Mouse (Mus musculus) heart, embryonic 11.5 days (tissue): ENCODE measurements around the gene Rbl2. TPM values are rescaled to one million over a fixed set of nuclear protein-coding genes. Genes with fewer than 3 reads are reported as not detected.

Experiments used
- ATAC-seq: fragments of 200-750 bp; cut with Nextera tagmentation; replicated peaks from 2 replicates; pipeline ENCODE4 v1.8.0; 2017; ENCODE audit warnings: moderate library complexity; ENCODE audit not compliant: insufficient number of reproducible peaks, low FRiP score, low TSS enrichment
- H3K27ac ChIP-seq: fragments of 300-500 bp; sonication (generic); 2 replicates; pipeline ENCODE4 v1.5.1; 2014; ENCODE audit warnings: mild to moderate bottlenecking, low read depth, low read length
- H3K27me3 ChIP-seq: fragments of 300-500 bp; sonication (generic); 2 replicates; pipeline ENCODE4 v1.6.1; 2014; ENCODE audit warnings: mild to moderate bottlenecking, low read length, mixed read lengths; ENCODE audit not compliant: control insufficient read depth, insufficient read depth
- H3K36me3 ChIP-seq: fragments of 300-500 bp; sonication (generic); 2 replicates; pipeline ENCODE4 v1.6.1; 2014; ENCODE audit warnings: mild to moderate bottlenecking, low read length, moderate library complexity, mixed read lengths; ENCODE audit not compliant: control insufficient read depth, insufficient read depth
- H3K4me1 ChIP-seq: fragments of 300-500 bp; sonication (generic); 2 replicates; pipeline ENCODE4 v1.6.1; 2014; ENCODE audit warnings: low read length; ENCODE audit not compliant: control insufficient read depth, insufficient read depth
- H3K4me2 ChIP-seq: fragments of 300-500 bp; sonication (generic); 2 replicates; pipeline ENCODE4 v1.6.1; 2014; ENCODE audit warnings: mild to moderate bottlenecking, moderate library complexity
- H3K4me3 ChIP-seq: fragments of 300-500 bp; sonication (generic); 2 replicates; pipeline ENCODE4 v1.5.1; 2014; ENCODE audit warnings: low read depth, low read length
- H3K9ac ChIP-seq: fragments of 300-500 bp; sonication (generic); 2 replicates; pipeline ENCODE4 v1.6.1; 2014; ENCODE audit warnings: mild to moderate bottlenecking, low read depth, low read length, moderate library complexity
- H3K9me3 ChIP-seq: fragments of 300-500 bp; sonication (generic); replicated peaks from 2 replicates; pipeline ENCODE4 v1.6.1; 2016; ENCODE audit warnings: low read length; ENCODE audit not compliant: control insufficient read depth
- WGBS: fragments of 180-500 bp; shearing (Covaris S2); extraction: QIAGEN DNeasy Blood & Tissue Kit; methylation state at CpG from one replicate; pipeline ENCODE4 v1.1.7; 2014; ENCODE audit not compliant: insufficient replicate concordance; 5-methylcytosine and 5-hydroxymethylcytosine counted together
- polyA plus RNA-seq: library from polyadenylated mRNA; unstranded; fragments of >200 nt; fragmentation: Nextera tagmentation; extraction: Ambion mirVana; gene quantifications from 2 replicates; pipeline ENCODE4 v1.2.1, GENCODE M21; 2014

Rbl2 gene
- polyA plus RNA-seq, 1 experiment from 2014 or later = 14.7 TPM

DNA sequence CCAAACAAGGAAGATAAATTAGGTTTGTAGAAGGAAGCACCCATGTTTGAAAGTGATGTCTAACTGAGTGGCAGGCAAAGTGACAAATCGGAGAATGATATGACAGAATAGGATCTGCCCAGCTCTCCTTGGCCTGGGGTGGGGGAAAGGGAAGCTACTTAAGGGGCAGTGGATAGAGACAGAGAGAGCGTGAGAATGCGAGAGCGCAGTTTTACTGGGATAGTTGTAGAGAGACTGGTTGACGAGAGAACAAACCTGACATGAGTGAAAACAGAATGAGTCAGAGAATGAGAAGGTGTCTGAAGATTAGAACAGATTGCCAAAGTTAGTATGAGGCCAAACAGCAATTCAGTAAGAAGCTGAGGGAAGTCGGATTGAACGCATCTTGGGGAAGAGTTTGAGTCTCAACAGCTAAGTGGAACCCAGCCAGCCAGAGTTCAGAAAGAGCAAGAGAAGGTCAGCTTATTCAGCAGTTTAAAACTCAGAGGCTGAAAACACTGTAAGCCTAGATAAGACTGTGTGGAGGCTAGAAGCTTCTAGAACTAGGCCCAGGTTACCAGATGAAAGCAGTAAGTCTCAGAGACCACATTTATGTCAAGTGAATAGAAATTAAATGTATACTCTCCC, 9.9 kb upstream of the Rbl2 start:
- no peak for ATAC-seq
- Histone ChIP-seq H3K27ac (no peak overlapping the region), H3K4me1 (peaks cover 3% of the 10 kb centered on the region; the same call in 1 of the 2 replicates), H3K27me3 (no peaks in the 10 kb centered on the region), H3K4me3 (no peak overlapping the region), H3K9me3 (no peaks in the 10 kb centered on the region), H3K4me2 (no peak overlapping the region), H3K36me3 (no peaks in the 10 kb centered on the region), H3K9ac (no peak overlapping the region)
- WGBS = 70% methylated on average over 7 of the region's 7 CpGs

DNA sequence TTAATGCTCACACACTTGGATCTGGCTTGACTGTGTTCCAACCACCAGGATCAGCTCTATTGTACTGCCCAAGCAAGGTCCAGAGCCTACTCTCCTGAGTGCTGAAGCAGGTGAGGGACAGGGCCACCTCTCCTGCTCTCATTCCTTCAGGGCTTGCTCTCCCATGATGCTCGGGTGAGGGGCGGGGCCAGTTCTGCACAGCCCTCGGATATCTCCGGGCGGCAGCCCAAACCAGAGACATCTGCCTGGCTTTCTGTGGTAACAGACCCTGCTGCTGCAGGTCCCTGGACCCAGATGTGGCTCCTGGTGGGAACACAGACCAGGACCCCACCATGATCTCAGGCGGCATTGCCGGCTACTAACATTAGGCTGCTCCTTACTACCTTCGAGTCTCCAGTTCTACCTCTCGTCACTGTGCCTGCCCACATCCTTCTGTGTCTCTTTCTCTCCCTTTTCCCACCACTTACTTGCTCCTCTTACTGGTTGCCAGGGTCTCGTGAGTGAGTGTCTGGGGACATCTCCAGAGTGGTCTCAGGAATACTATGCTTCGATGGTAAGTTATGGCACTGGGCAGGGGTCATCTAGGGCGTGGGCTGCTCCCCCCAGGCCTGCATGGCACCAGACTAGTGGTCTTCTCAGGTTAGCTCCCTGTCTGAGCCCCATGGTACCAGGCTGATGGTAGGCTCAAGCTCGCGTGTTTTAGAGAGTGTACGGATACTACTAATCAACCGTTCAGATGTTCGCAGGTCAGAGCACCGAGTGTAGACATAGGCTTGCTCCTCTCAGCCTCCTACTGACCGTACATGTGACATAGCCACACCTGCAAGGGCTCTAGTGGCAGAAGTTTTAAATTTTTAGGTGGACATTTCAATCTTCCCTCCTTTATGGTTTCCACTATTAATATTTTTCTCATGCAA, 9.0 kb upstream of the Rbl2 start:
- H3K36me3 ChIP-seq = no peaks in the 10 kb centered on the region
- no peak overlapping the region for H3K4me3 ChIP-seq
- no peak overlapping the region for H3K9ac ChIP-seq
- 70% methylated on average over 19 of the region's 19 CpGs for WGBS
- H3K9me3 ChIP-seq = no peaks in the 10 kb centered on the region
- H3K4me1 ChIP-seq = peaks cover 3% of the 10 kb centered on the region; the same call in 1 of the 2 replicates
- H3K27me3 ChIP-seq = no peaks in the 10 kb centered on the region
- ATAC-seq = peak; percentile 57; the same call in 1 of the 2 replicates
- no peak overlapping the region for H3K27ac ChIP-seq
- peak overlapping the region; percentile 40 for H3K4me2 ChIP-seq

DNA sequence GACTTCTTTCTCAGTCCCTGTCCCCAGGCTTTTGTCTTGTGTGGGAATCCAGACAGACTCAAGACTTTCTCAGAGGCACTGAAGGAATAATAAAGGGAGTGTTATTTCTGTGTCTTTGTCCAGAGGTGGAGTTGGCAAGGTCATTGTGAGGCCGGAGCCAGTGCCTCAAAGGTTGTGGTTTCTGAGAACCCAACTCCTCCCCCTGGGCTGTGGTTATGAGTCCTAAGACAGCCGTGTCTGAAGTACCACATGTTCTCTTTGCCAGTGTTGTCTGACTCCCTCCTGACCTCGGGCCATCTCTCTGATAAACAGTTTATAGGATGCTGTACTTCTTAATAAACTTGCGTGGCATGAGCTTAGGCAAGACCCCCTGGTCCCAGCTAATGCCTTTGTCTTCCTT, 4.7 kb upstream of the Rbl2 start:
- no peaks in the 10 kb centered on the region for H3K9me3 ChIP-seq
- no peaks in the 10 kb centered on the region for H3K36me3 ChIP-seq
- no peak overlapping the region for H3K4me3 ChIP-seq
- WGBS = 77% methylated on average over 4 of the region's 4 CpGs
- no peak overlapping the region for H3K27ac ChIP-seq
- no peaks in the 10 kb centered on the region for H3K27me3 ChIP-seq
- ATAC-seq = no peak
- peaks cover 3% of the 10 kb centered on the region; the same call in 1 of the 2 replicates for H3K4me1 ChIP-seq
- H3K4me2 ChIP-seq = no peak overlapping the region
- H3K9ac ChIP-seq = no peak overlapping the region

DNA sequence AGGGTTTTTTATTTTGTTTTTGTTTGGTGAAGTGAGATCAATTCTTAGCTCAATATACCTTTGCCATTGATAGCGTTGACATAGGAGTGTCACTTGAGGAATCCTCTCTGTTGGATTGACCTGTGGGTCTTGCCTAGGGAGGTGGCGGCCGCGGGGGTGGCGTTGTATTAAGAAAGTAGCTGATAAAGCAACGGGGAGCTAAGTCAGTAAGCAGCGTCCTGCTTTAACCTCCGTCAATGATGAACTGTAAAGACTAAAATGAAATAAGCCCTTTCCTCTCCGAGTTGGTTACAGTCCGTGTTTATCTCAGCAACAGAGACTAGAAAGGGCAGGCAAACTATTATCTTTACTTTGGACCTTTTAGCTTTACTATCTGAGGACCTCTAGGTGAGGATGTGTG, 450 bp upstream of the Rbl2 start:
- Histone ChIP-seq H3K4me2 (peak overlapping the region; percentile 68), H3K27ac (no peak overlapping the region), H3K36me3 (no peaks in the 10 kb centered on the region), H3K27me3 (no peaks in the 10 kb centered on the region), H3K4me1 (peaks cover 4% of the 10 kb centered on the region; the same call in 1 of the 2 replicates), H3K4me3 (peak overlapping the region; percentile 59), H3K9ac (peak overlapping the region; percentile 79; the same call in 1 of the 2 replicates), H3K9me3 (no peaks in the 10 kb centered on the region)
- ATAC-seq = no peak
- WGBS = 7% methylated on average over 10 of the region's 10 CpGs

GRCm38 (mm10) chr8:91070275-91070859, 510 bp downstream of the Rbl2 start:
- Histone ChIP-seq H3K36me3 (no peaks in the 10 kb centered on the region), H3K4me2 (peak overlapping the region; percentile 68), H3K27me3 (no peaks in the 10 kb centered on the region), H3K4me3 (peak overlapping the region; percentile 59), H3K27ac (peak overlapping the region; percentile 36), H3K4me1 (peaks cover 4% of the 10 kb centered on the region; the same call in 1 of the 2 replicates), H3K9me3 (no peaks in the 10 kb centered on the region), H3K9ac (peak overlapping the region; percentile 79)
- peak; percentile 81 for ATAC-seq
- WGBS = under 1% methylated on average over 34 of the region's 34 CpGs

DNA sequence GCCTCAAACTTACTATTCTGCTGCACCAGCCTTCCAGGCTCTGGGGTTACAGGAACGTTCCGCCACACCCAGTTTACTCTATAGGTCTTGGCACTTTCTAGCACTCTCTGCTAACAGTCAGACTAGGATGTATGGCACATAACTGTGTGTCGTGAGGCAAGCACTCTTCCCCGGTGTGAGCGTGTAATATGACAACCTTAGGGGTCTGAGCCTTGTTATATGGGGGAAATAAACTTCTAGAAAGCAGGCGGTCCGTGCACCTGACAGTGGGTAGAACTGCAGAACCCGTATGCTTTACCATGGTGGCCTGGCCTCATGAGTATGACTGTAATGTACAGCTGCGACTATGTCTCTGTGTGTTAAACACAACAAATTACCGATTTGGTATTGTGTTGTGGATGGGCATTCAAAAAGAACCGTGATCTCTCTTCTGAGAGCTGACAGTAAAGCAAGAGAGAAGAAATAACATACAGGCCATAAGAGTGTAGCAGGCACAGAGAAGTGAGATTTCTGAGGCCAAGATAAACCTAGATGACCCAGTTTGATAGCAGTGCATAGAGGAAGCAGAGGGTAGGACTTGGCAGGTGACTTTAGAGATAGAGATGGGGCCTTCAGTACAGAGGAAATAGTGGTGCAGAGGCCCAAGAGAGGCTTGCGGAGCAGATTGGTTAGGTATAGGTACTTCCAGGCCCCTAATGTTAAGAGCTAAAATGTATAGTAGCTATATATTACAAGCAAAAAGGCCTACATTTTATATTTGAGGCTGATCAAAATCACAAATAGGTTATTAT, 7.4 kb downstream of the Rbl2 start:
- Histone ChIP-seq H3K9me3 (no peaks in the 10 kb centered on the region), H3K4me3 (no peak overlapping the region), H3K4me2 (no peak overlapping the region), H3K4me1 (no peaks in the 10 kb centered on the region), H3K27ac (no peak overlapping the region), H3K9ac (no peak overlapping the region), H3K36me3 (peaks cover 5% of the 10 kb centered on the region), H3K27me3 (no peaks in the 10 kb centered on the region)
- WGBS = 90% methylated on average over 12 of the region's 12 CpGs
- no peak for ATAC-seq

DNA sequence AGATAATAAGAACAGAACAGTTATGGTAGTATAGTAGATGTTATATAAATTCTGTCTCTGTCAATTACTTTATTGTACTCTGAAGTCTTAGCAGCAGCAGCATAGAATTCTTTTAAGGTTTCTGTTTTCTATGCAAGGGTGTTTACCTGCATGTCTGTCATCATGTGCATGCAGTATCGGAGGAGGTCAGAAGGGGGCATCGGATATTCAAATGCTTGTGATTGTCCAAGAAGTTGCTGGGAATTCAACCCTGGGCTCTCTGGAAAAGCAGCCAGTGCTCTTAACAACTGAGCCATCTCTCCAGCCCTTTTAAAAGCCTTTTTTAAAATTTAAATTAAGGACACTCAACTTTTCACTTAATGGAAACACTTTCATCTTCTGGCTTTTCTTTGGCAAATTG, 9.8 kb downstream of the Rbl2 start:
- Histone ChIP-seq H3K27me3 (no peaks in the 10 kb centered on the region), H3K27ac (no peak overlapping the region), H3K9me3 (no peaks in the 10 kb centered on the region), H3K4me3 (no peak overlapping the region), H3K9ac (no peak overlapping the region), H3K4me2 (no peak overlapping the region), H3K36me3 (peaks cover 5% of the 10 kb centered on the region), H3K4me1 (no peaks in the 10 kb centered on the region)
- WGBS = 91% methylated on average over 2 of the region's 2 CpGs
- no peak for ATAC-seq

- Histone ChIP-seq H3K36me3 (peaks cover 11% of the 10 kb centered on the region), H3K27ac (no peak overlapping the region), H3K9ac (no peak overlapping the region), H3K4me1 (no peaks in the 10 kb centered on the region), H3K9me3 (no peaks in the 10 kb centered on the region), H3K4me3 (no peak overlapping the region), H3K27me3 (no peaks in the 10 kb centered on the region), H3K4me2 (no peak overlapping the region)
- WGBS = 76% methylated on average over 7 of the region's 7 CpGs
- ATAC-seq = no peak
Measured at GRCm38 (mm10) chr8:91081911-91082310, 12.1 kb downstream of the Rbl2 start.
